Mouse (Mus musculus) adrenal gland, postnatal 10 days (tissue): ENCODE results near the gene Nup85. TPM values are rescaled to one million over a fixed set of nuclear protein-coding genes. Genes with fewer than 3 reads are reported as not detected.

Experiments used
- DNase-seq: peaks from one replicate; pipeline ENCODE4 v3.0.0; 2021; ENCODE audit warnings: mixed read lengths
- total RNA-seq, 2 experiments: library from RNA; stranded (reverse); gene quantifications; 2 replicates each; pipeline ENCODE4 v1.2.3; 2021

The Nup85 gene
- total RNA-seq, 2 experiments from 2014 or later, result 44.4 to 48.7 TPM

- no peak for DNase-seq
Measured at GRCm38 (mm10) chr11:115582913-115583606, 18.8 kb downstream of the Nup85 start.

- DNase-seq, result no peak
Measured at GRCm38 (mm10) chr11:115584376-115585073, 20.3 kb downstream of the Nup85 start.

DNA sequence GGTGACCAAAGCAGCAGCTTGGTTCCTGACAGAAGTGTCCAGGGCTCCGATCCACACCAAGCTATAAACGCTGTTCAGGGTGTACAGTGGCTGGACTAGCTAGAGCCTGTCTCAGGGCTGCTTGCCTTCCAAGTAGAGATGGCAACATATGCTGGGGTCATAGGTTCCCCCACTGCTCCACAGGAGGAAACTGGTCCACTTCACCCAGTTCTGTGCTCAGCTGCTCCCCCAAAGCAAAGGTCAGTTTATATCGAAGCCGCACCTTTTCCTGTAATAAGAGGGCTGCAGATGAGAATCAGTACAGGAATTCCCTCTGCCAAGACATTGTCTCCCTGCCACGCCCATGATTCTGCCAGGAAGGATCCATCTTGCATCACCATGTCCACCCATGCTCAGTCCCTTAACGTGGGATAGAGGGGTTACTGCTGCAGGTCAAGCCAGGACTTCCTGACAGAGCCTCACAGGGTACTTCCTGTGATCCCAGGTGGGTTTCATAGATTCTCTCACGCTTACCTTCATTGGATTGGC is 21.4 kb downstream of the Nup85 start:
- no peak for DNase-seq

DNA sequence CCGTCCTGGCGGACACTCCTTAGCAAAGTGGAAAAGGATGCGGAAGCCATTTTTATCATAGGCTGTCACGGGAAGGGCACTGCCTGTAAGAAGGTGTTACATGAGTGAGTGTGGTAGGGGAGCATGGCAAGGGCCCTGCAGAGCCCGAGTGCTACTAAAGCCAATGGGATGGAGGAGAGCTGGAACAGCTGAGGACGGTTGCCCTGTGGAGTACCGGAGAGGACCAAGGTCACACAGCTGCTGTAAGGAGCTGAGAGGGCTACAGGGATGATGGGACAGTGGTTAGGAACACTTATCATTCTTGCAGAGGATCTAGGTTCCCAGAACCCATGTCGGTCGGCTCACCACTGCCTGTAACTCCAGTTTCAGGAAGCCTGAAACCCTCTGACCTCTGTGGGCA is 22.2 kb downstream of the Nup85 start:
- DNase-seq, result no peak

DNA sequence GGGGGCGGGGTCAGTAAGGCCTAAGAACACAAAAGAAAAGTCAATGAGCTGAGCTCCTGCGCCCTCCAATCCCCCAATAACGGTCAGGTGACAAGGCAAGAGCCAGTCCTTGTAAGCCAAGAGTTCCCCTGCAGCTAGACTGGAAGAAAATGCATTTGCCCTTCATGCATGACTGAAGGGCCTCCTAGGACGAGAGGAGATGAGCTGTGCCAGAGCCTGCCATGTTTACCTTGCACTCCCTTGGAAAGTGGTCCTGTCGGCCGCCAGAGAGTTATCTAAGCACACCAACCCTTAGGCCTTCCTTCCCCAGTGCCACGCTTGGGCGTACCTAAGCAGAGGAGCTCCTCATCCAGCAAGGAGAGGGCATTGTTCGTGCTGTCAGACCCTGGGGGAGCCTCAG is 23.8 kb downstream of the Nup85 start:
- DNase-seq, result no peak

- no peak for DNase-seq
Measured at GRCm38 (mm10) chr11:115590526-115591075, 26.4 kb downstream of the Nup85 start.

- no peak for DNase-seq
Measured at GRCm38 (mm10) chr11:115595209-115595608, 31.0 kb downstream of the Nup85 start.

DNA sequence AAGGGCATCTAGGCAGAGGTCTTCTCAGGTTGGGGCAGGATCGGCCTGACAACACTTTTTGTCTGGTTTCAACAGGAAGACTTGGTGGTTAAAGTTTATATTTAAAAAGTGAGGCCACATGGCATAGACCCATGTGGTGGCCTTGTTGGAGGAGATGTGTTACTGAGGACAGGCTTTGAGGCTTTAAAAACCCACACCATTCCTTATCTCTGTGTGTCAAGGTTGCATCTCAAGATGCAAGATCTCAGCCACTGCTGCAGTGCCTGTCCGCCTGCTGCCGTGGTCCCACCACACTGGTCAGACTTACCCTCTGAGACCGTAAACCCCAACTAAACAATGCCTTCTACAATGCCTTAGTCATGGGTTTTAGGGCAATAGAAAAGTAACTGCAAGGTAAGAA is 34.1 kb downstream of the Nup85 start:
- DNase-seq, result no peak

- DNase-seq, result no peak
Measured at GRCm38 (mm10) chr11:115599722-115600121, 35.5 kb downstream of the Nup85 start.

DNA sequence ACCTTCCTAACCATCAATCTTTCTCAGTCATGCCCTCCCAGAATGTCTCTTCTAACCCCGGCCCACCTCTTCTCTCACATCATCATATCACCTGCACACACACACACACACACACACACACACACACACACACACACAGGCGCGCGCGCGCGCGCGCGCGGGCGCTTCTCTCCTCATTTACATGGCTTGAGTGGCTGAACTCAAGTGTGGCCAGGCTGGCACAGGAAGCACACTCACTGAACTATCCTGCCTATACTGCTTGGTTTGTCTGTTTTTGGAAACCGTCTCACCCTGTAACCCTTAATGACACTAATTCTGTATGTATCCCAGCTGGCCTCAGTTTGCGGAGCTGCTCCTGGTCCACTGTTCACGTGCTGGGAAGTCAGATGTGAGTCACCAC is 36.5 kb downstream of the Nup85 start:
- DNase-seq, result no peak

GRCm38 (mm10) chr11:115601174-115601573 is 36.9 kb downstream of the Nup85 start:
- DNase-seq, result no peak

- no peak for DNase-seq
Measured at GRCm38 (mm10) chr11:115603128-115603475, 38.9 kb downstream of the Nup85 start.

DNA sequence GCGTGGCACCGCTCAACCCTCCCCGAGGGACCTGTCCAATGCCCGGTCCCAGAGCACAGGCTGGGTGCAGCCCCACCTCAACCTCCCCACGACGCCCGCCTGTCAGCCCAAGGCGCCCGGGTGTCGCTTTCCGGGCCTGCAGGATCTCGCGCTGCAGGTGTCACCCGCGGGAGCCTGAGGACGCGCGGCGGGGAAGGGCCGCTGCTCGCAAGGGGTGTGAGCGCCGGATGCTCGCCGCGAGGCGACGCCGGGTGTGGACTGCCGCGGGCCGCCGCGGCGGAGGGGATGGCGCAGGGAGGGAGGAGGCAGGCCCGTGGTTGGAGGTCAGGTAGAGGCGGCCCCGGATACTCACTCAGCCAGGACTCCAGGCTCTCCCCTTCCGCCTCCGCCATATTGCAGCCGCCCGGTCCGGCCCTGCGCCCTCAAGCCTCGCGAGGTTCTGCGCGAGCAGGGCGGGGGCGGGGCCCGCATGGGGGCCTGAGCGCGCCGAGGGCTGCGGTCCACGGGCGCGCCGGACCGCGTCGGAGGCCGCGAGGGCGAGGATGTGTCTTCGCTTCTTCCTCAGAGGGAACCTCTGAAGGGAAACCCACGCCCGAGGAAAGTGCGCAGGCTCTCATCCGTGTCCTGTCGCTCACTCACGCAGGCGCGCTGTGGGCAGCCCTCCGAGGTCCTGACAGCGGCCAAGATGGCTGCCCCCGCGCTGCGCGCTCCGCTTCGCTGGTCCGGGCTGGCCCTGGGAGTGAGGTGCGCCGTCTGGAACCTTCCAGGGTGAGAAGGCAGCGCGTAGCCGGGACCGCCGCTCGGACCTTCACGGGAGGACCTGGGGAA is 39.5 kb downstream of the Nup85 start, which contains the start of the genes Mrps7 and Gga3:
Gene Mrps7 (plus strand): TSS at position 450 of the 828 bp plus-strand sequence.
Gene Gga3 (minus strand): TSS at position 576 of the 828 bp plus-strand sequence.
- DNase-seq, result peak; percentile 96

DNA sequence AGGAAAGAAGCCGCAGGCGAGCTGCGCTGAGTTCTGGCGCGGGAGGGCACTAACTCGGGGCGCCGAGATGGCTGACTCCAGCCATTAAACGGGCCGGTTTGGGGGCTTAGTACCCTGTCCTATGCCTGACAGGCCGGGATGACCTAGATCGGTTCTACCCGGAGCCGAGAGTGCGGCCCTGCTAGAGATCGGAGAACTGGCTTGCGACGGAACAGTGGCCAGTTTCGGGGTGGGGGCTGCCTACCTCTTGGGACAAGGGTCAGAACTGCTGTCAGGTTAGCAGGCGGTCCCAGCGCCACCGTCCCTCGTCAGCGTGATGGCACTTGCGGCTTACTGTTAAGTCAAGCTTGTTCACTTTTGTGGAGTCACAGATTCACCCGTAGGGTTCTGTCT is 40.1 kb downstream of the Nup85 start:
- DNase-seq, result peak; percentile 59

DNA sequence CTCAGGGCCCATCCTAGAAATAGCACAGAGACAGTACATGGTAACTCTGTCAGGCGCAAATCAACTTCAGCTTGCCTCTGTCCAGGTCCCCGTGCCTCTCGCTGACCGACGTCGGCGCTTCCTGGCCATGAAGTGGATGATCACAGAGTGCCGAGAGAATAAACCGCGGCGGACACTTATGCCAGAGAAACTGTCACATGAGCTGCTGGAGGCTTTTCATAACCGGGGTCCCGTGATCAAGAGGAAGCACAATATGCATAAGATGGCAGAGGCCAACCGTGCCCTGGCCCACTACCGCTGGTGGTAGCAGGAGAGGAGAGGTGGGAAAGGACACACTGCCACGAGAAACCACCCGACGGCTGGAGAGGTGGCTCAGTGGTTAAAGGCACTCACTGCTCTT is 42.5 kb downstream of the Nup85 start:
- DNase-seq, result no peak

DNA sequence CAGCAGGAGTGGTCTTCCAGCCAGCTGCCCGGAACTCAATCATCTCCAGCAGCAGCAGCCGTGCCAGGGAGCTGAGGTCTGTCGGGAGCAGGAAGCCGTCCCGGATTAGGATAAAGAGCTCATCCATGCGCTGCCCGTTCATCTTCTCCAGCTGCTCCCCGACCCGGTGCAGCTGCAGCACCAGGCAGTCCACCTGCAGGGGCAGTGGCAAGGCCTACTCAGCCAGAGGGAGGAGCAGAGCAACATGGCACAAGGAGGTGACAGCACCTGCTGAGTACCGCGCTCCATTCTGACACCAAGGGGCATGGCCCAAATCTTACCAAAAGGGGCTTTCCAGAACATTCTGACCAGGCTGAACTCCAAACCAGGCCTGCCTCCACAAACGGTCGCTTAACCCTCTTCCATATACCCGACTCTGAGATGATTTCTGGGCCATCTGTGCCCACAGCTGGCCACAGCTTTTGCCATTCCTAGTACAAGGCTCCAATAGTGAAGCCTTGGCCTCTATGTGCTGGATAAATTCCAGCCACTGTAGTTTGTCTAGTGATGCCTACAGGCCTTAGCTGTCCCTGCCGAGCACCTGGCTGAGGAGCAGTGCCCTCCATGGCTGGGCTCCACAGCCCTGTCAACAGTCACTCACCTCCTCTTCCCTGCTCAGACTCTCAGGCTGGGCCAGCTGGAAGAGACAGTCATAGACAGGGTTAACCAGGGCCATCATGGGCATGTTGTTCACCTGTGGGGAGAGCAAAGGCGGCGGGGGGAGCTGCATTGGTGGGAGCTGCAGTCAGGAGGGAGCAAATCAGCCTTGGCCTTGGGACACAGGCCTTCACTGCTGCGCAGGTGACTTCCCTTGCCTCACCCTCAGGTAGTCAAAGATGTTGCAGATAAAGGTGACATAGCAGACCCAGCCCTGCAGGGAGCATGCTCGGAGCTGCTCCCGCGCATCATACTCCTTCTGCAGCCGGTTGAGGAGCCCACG is 44.5 kb downstream of the Nup85 start:
- DNase-seq, result no peak

- no peak for DNase-seq
Measured at GRCm38 (mm10) chr11:115609576-115609975, 45.3 kb downstream of the Nup85 start.

- no peak for DNase-seq
Measured at GRCm38 (mm10) chr11:115611173-115611572, 46.9 kb downstream of the Nup85 start.

DNA sequence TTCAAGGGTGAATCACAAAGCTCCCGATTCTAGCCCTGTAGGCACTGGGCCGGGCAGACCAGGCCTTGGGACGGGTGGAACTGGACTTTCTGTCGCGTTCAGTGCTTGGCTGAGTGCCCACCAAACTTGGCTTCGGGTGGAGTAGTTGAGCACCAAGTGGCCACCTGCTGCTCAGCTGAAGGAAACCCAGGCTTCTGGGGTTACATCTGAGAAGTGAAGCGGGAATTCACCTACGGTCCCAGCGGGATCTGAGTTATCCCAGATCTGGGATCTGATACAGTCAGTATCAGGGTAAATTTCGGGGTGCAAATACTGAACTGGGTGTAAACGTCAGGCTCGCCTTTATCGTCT is 47.8 kb downstream of the Nup85 start:
- peak; percentile 92 for DNase-seq

DNA sequence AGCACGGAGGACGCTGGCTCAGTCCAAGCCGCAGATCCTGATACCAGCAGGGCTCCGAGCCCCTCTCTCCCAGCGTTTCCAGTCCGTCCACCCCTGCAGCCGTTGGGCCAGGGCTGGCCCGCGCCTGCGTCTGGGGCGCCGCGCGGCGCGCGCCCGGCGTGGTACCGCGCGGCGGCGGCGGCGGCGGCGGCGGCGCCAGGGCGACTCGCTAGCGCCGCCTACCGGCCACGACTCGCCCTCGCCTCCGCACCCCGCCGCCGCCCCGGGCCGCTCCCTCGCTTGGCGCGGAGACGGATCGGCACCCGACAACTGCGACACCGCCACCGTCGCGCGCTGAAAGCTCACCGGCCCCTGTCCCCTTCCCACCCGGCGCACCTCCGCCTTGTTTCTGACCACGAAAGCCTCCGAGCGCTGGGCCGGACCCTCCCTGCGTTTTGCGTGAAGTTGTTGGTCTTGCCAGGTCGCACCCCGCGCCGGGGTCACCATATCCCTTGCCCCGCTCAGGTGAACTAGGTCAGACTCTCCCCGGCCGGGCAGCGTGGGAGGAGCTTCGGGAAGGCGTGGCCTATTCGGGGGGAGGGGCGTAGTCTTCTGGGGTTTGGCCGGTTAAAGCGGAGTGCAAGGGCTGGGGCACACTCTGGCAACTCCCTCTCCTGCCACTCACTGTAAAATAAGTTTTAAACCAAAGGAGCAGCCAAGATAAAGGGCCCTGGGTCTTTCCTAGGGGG is 48.3 kb downstream of the Nup85 start, which contains the start of gene Mif4gd:
Gene Mif4gd (minus strand): TSS at position 560 of the 728 bp plus-strand sequence.
- peak; percentile 98 for DNase-seq
